In the genomic region with DNA sequence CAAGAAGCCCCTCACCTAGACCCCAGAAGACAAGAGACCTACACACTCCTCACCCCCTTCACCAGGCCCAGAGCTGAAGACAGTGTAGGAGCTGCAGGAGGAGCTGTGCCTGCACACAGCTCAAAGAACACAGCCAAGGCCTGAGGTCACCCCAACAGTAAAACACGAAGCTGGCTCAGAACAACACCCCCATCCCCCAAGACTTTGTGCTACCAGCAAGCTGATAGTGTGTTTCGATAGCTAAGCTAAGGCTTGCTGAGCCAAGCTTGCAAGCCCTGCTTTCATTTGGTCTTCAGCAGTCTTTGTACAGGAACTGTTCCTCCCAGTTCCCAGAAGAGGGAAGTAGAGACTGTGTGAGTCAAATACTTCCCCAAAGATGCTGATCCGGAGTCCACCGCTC, we compare ENCODE assay signal across 10 mouse cellular contexts. TPM values are rescaled to one million over a fixed set of nuclear protein-coding genes. Genes with fewer than 3 reads are reported as not detected.
A peak's percentile ranks its signal among the peaks of the same experiment; 100 is the strongest.
DNase-seq lines count a peak whose midpoint lies in the region; ATAC-seq and TF ChIP-seq lines count a peak whose summit lies in the region.
"Had no signal": no experiment of that assay in that cellular context is flagged by ENCODE, and none has a peak within 500 bp of the region (broad histone marks: within the 10 kb centered on the region; RNA-seq: fewer than 3 reads in every experiment).

No protein-coding gene starts in this region.

- H3K4me3 ChIP-seq in hindbrain, postnatal 0 days (ENCODE audit: low read length), result no peak overlapping the region
- H3K4me3 ChIP-seq in hindbrain, embryonic 14.5 days (replicated peaks; ENCODE audit: low read length), result no peak overlapping the region
- no peak overlapping the region for H3K4me3 ChIP-seq in bone marrow, adult 2 months (replicated peaks; ENCODE audit: control insufficient read depth, low read depth, low read length)
- no peak overlapping the region for H3K4me3 ChIP-seq in liver, postnatal 0 days (ENCODE audit: low read depth, low read length)
- H3K4me3 ChIP-seq in hindbrain, embryonic 12.5 days, result no peak overlapping the region
- H3K4me3 ChIP-seq: neural tube, embryonic 12.5 days had no signal

- no peaks in the 10 kb centered on the region for H3K9me3 ChIP-seq in hindbrain, postnatal 0 days (ENCODE audit: low read length)
- H3K9me3 ChIP-seq in hindbrain, embryonic 14.5 days (ENCODE audit: control insufficient read depth, low read length), result no peaks in the 10 kb centered on the region
- no peaks in the 10 kb centered on the region for H3K9me3 ChIP-seq in liver, postnatal 0 days (ENCODE audit: low read length)
- no peaks in the 10 kb centered on the region for H3K9me3 ChIP-seq in hindbrain, embryonic 12.5 days (replicated peaks)
- H3K9me3 ChIP-seq: neural tube, embryonic 12.5 days had no signal

- no peaks in the 10 kb centered on the region for H3K4me1 ChIP-seq in hindbrain, postnatal 0 days (ENCODE audit: insufficient read depth, low read length)
- no peaks in the 10 kb centered on the region for H3K4me1 ChIP-seq in hindbrain, embryonic 14.5 days (replicated peaks; ENCODE audit: control insufficient read depth, insufficient read depth, low read length)
- H3K4me1 ChIP-seq in bone marrow, adult 2 months (ENCODE audit: control insufficient read depth, insufficient read depth, low read length), result peaks cover 5% of the 10 kb centered on the region
- H3K4me1 ChIP-seq in liver, postnatal 0 days (ENCODE audit: insufficient read depth), result no peaks in the 10 kb centered on the region; the same call in 1 of the 2 replicates
- H3K4me1 ChIP-seq in hindbrain, embryonic 12.5 days, result no peaks in the 10 kb centered on the region
- H3K4me1 ChIP-seq: neural tube, embryonic 12.5 days had no signal

- peak; percentile 23 for DNase-seq in hindbrain, postnatal 0 days (ENCODE audit: low spot score)
- DNase-seq in hindbrain, embryonic 14.5 days (ENCODE audit: low spot score), result no peak
- DNase-seq in A20 (ENCODE audit: low read depth, low spot score) (peak; percentile 24), MN1 (ENCODE audit: low spot score) (no peak)
- DNase-seq in liver, postnatal 0 days, result no peak
- DNase-seq: layer of hippocampus, postnatal 36 days had no signal

- no peak overlapping the region; the same call in 1 of the 2 replicates for H3K9ac ChIP-seq in hindbrain, postnatal 0 days (replicated peaks; ENCODE audit: low read length)
- no peak overlapping the region for H3K9ac ChIP-seq in hindbrain, embryonic 14.5 days
- no peak overlapping the region for H3K9ac ChIP-seq in liver, postnatal 0 days (replicated peaks)
- H3K9ac ChIP-seq in hindbrain, embryonic 12.5 days, result no peak overlapping the region
- H3K9ac ChIP-seq: neural tube, embryonic 12.5 days had no signal

- H3K27me3 ChIP-seq in hindbrain, postnatal 0 days (ENCODE audit: insufficient read depth, low read length), result no peaks in the 10 kb centered on the region
- H3K27me3 ChIP-seq in hindbrain, embryonic 14.5 days (ENCODE audit: control insufficient read depth, insufficient read depth, low read length), result no peaks in the 10 kb centered on the region
- H3K27me3 ChIP-seq in liver, postnatal 0 days (ENCODE audit: insufficient read depth, low read length), result no peaks in the 10 kb centered on the region
- H3K27me3 ChIP-seq in hindbrain, embryonic 12.5 days, result no peaks in the 10 kb centered on the region
- H3K27me3 ChIP-seq: neural tube, embryonic 12.5 days had no signal

- TF ChIP-seq POLR2A in bone marrow, adult 2 months (IDR thresholded peaks at IDR 0.05; ENCODE audit: borderline replicate concordance, control insufficient read depth, low read depth, low read length), result no peak

- peak overlapping the region; percentile 36; the same call in 1 of the 2 replicates for H3K27ac ChIP-seq in hindbrain, postnatal 0 days
- H3K27ac ChIP-seq in hindbrain, embryonic 14.5 days, result no peak overlapping the region
- H3K27ac ChIP-seq in bone marrow, adult 2 months (ENCODE audit: control insufficient read depth, insufficient read depth, low read depth, low read length, poor library complexity), result peak overlapping the region; percentile 88
- peak overlapping the region; percentile 62 for H3K27ac ChIP-seq in liver, postnatal 0 days (ENCODE audit: low read depth)
- H3K27ac ChIP-seq in hindbrain, embryonic 12.5 days, result no peak overlapping the region
- H3K27ac ChIP-seq: neural tube, embryonic 12.5 days had no signal

- no peaks in the 10 kb centered on the region for H3K36me3 ChIP-seq in hindbrain, postnatal 0 days (ENCODE audit: insufficient read depth, low read length)
- no peaks in the 10 kb centered on the region for H3K36me3 ChIP-seq in hindbrain, embryonic 14.5 days (replicated peaks; ENCODE audit: control insufficient read depth, insufficient read depth)
- H3K36me3 ChIP-seq in liver, postnatal 0 days (replicated peaks; ENCODE audit: insufficient read depth, low read length), result no peaks in the 10 kb centered on the region; the same call in 1 of the 2 replicates
- no peaks in the 10 kb centered on the region for H3K36me3 ChIP-seq in hindbrain, embryonic 12.5 days
- H3K36me3 ChIP-seq: neural tube, embryonic 12.5 days had no signal

- TF ChIP-seq EP300 in liver, postnatal 0 days (IDR thresholded peaks at IDR 0.05; ENCODE audit: low read depth), result no peak

- TF ChIP-seq CTCF in hindbrain, postnatal 0 days (IDR thresholded peaks at IDR 0.05; ENCODE audit: low read depth), result no peak
- TF ChIP-seq CTCF in bone marrow, adult 2 months (IDR thresholded peaks at IDR 0.05; ENCODE audit: control insufficient read depth, insufficient read depth, low read length), result 0 out of 2 replicates have a peak, but pooled peaks have one; percentile 10
- TF ChIP-seq CTCF in liver, postnatal 0 days (IDR thresholded peaks at IDR 0.05; ENCODE audit: low read depth), result peak; percentile 45

- WGBS in hindbrain, postnatal 0 days, result 73% methylated on average over 4 of the region's 4 CpGs
- 79% methylated on average over 4 of the region's 4 CpGs for WGBS in hindbrain, embryonic 14.5 days
- 8% methylated on average over 4 of the region's 4 CpGs for WGBS in bone marrow, adult 2 months
- WGBS in liver, postnatal 0 days (ENCODE audit: insufficient replicate concordance), result 27% methylated on average over 4 of the region's 4 CpGs
- 77% methylated on average over 4 of the region's 4 CpGs for WGBS in hindbrain, embryonic 12.5 days

- H3K4me2 ChIP-seq in hindbrain, postnatal 0 days (ENCODE audit: low read depth, low read length), result no peak overlapping the region
- H3K4me2 ChIP-seq in hindbrain, embryonic 14.5 days (replicated peaks), result no peak overlapping the region
- no peak overlapping the region for H3K4me2 ChIP-seq in liver, postnatal 0 days (ENCODE audit: low read depth, low read length)
- no peak overlapping the region for H3K4me2 ChIP-seq in hindbrain, embryonic 12.5 days (replicated peaks)
- H3K4me2 ChIP-seq: neural tube, embryonic 12.5 days had no signal

- peak; percentile 36; the same call in 1 of the 2 replicates for ATAC-seq in hindbrain, postnatal 0 days
- no peak for ATAC-seq in hindbrain, embryonic 14.5 days (ENCODE audit: low FRiP score)
- peak; percentile 79 for ATAC-seq in liver, postnatal 0 days
- no peak for ATAC-seq in hindbrain, embryonic 12.5 days (ENCODE audit: low FRiP score)
- ATAC-seq in activated CD4-positive, CD25-positive, alpha-beta regulatory T cell, adult 4 months, result no peak

RNA-seq across cellular contexts. Expression of a gene that starts 7.7 kb away (rescaled TPM):
- 38.1 and 42.3 TPM in 2 replicates for total RNA-seq in hindbrain, postnatal 0 days (2014; rRNA removed)
- 17.6 and 17.7 TPM in 2 replicates for polyA plus RNA-seq in hindbrain, postnatal 0 days (2015; fragmentation: Nextera tagmentation; extraction: Ambion mirVana)
- polyA plus RNA-seq in hindbrain, embryonic 14.5 days (2014; fragmentation: Nextera tagmentation; extraction: Ambion mirVana), result 17.3 and 21.2 TPM in 2 replicates
- 6.3 and 10.9 TPM in 2 replicates for polyA plus RNA-seq in bone marrow, adult 2 months (2011; ENCODE audit: insufficient read depth, insufficient read length, low replicate concordance, missing spikeins)
- 1.3 and 1.7 TPM in 2 replicates for polyA plus RNA-seq in liver, postnatal 0 days (2015; fragmentation: Nextera tagmentation; extraction: Ambion mirVana)
- polyA plus RNA-seq in hindbrain, embryonic 12.5 days (2016; fragmentation: Nextera tagmentation; extraction: Ambion mirVana), result 12.3 and 12.7 TPM in 2 replicates
- polyA plus RNA-seq in activated CD4-positive, CD25-positive, alpha-beta regulatory T cell, adult 4 months (2017; shearing (Covaris generic)), result 10 to 100 TPM in 1 of 2 experiments, 1 to 10 TPM in 1; 9.4 to 11.1 TPM

RNA-seq across cellular contexts. Expression of a gene that starts 46.8 kb away (rescaled TPM):
- total RNA-seq in hindbrain, postnatal 0 days (2014; rRNA removed), result 26.7 and 27.1 TPM in 2 replicates
- 12.8 and 13.3 TPM in 2 replicates for polyA plus RNA-seq in hindbrain, postnatal 0 days (2015; fragmentation: Nextera tagmentation; extraction: Ambion mirVana)
- 14.2 and 15.2 TPM in 2 replicates for polyA plus RNA-seq in hindbrain, embryonic 14.5 days (2014; fragmentation: Nextera tagmentation; extraction: Ambion mirVana)
- 35.7 and 56.2 TPM in 2 replicates for polyA plus RNA-seq in bone marrow, adult 2 months (2011; ENCODE audit: insufficient read depth, insufficient read length, low replicate concordance, missing spikeins)
- polyA plus RNA-seq in liver, postnatal 0 days (2015; fragmentation: Nextera tagmentation; extraction: Ambion mirVana), result 5.1 and 5.7 TPM in 2 replicates
- 19.1 and 23.7 TPM in 2 replicates for polyA plus RNA-seq in hindbrain, embryonic 12.5 days (2016; fragmentation: Nextera tagmentation; extraction: Ambion mirVana)
- polyA plus RNA-seq in activated CD4-positive, CD25-positive, alpha-beta regulatory T cell, adult 4 months (2017; shearing (Covaris generic)), result 10 to 100 TPM; 13.9 to 20.4 TPM

RNA-seq across cellular contexts. Expression of a gene that starts 57.5 kb away (rescaled TPM):
- total RNA-seq in hindbrain, postnatal 0 days (2014; rRNA removed), result 20.7 and 23.6 TPM in 2 replicates
- 4.3 and 4.8 TPM in 2 replicates for polyA plus RNA-seq in hindbrain, postnatal 0 days (2015; fragmentation: Nextera tagmentation; extraction: Ambion mirVana)
- polyA plus RNA-seq in hindbrain, embryonic 14.5 days (2014; fragmentation: Nextera tagmentation; extraction: Ambion mirVana), result 5.3 and 6.3 TPM in 2 replicates
- polyA plus RNA-seq in bone marrow, adult 2 months (2011; ENCODE audit: insufficient read depth, insufficient read length, low replicate concordance, missing spikeins), result 8.2 and 12.6 TPM in 2 replicates
- polyA plus RNA-seq in liver, postnatal 0 days (2015; fragmentation: Nextera tagmentation; extraction: Ambion mirVana), result 1.4 and 1.7 TPM in 2 replicates
- polyA plus RNA-seq in hindbrain, embryonic 12.5 days (2016; fragmentation: Nextera tagmentation; extraction: Ambion mirVana), result 5.4 and 5.6 TPM in 2 replicates
- polyA plus RNA-seq in activated CD4-positive, CD25-positive, alpha-beta regulatory T cell, adult 4 months (2017; shearing (Covaris generic)), result 1 to 10 TPM; 8.8 to 9.4 TPM

RNA-seq across cellular contexts. Expression of a gene that starts 57.6 kb away (rescaled TPM):
- total RNA-seq in hindbrain, postnatal 0 days (2014; rRNA removed), result 5.0 and 6.4 TPM in 2 replicates
- 2.3 and 2.4 TPM in 2 replicates for polyA plus RNA-seq in hindbrain, postnatal 0 days (2015; fragmentation: Nextera tagmentation; extraction: Ambion mirVana)
- polyA plus RNA-seq in hindbrain, embryonic 14.5 days (2014; fragmentation: Nextera tagmentation; extraction: Ambion mirVana), result 6.4 and 8.7 TPM in 2 replicates
- 8.8 and 10.8 TPM in 2 replicates for polyA plus RNA-seq in bone marrow, adult 2 months (2011; ENCODE audit: insufficient read depth, insufficient read length, low replicate concordance, missing spikeins)
- 4.3 and 4.4 TPM in 2 replicates for polyA plus RNA-seq in liver, postnatal 0 days (2015; fragmentation: Nextera tagmentation; extraction: Ambion mirVana)
- polyA plus RNA-seq in hindbrain, embryonic 12.5 days (2016; fragmentation: Nextera tagmentation; extraction: Ambion mirVana), result 15.5 and 19.0 TPM in 2 replicates
- 10 to 100 TPM; 20.9 to 26.3 TPM for polyA plus RNA-seq in activated CD4-positive, CD25-positive, alpha-beta regulatory T cell, adult 4 months (2017; shearing (Covaris generic))

Comparison
In these comparisons a context has a peak if more than half of its experiments do, and no peak if none do; other contexts are left out.
1. ATAC-seq: peak in hindbrain, postnatal 0 days (single experiment) and liver, postnatal 0 days (single experiment); none in hindbrain, embryonic 14.5 days (single experiment), hindbrain, embryonic 12.5 days (single experiment) and activated CD4-positive, CD25-positive, alpha-beta regulatory T cell, adult 4 months (single experiment).
2. DNase-seq: peak in hindbrain, postnatal 0 days (single experiment) and A20 (single experiment); none in hindbrain, embryonic 14.5 days (single experiment), liver, postnatal 0 days (single experiment) and MN1 (single experiment).
3. H3K27ac ChIP-seq: peak in hindbrain, postnatal 0 days (single experiment), bone marrow, adult 2 months (single experiment) and liver, postnatal 0 days (single experiment); none in hindbrain, embryonic 14.5 days (single experiment) and hindbrain, embryonic 12.5 days (single experiment).